Mouse (Mus musculus) small intestine, adult 2 months (tissue): ENCODE data around the gene Gnpat.

Experiments used
- CTCF ChIP-seq: fragments of 200-500 bp; IDR thresholded peaks from 2 replicates; pipeline ENCODE4 v1.5.1; 2012; ENCODE audit warnings: low read depth, mild to moderate bottlenecking, control low read depth, inconsistent platforms, low read length, moderate library complexity, mixed read lengths; ENCODE audit not compliant: insufficient replicate concordance, insufficient read length; ENCODE audit errors: extremely low read depth
- POLR2A ChIP-seq: fragments of 200-500 bp; IDR thresholded peaks from 2 replicates; pipeline ENCODE4 v1.6.1; 2012; ENCODE audit warnings: low read depth, mild to moderate bottlenecking, control low read depth, inconsistent platforms, low read length, moderate library complexity

DNA sequence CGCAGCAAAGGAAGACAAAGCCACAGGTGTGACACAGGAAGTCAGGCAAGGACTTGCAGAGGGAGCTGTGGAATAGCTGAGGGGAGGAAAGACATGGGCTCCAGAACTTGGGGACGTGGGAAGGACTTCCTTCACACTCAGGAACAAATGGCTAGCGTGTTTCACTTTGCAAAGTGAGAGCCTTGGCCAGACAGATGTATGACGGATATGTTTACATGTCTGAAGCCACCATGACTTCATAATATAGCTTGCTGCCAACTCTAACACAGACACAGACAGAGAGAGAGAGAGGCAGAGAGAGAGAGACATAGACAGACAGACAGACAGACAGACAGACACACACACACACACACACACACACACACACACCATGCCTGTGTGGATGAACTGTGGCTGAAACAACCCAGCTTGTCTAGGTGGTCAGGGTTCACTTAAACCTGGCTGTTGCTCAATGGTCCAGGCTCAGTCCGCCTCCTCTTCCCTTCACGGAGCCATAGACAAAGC, 43.2 kb upstream of the Gnpat start:
- no peak for TF ChIP-seq CTCF
- no peak for TF ChIP-seq POLR2A
